Mouse (Mus musculus) monocyte, adult 5-6 weeks (primary cell): Measurements from ENCODE around the gene Rap1gds1. TPM values are rescaled to one million over a fixed set of nuclear protein-coding genes. Genes with fewer than 3 reads are reported as not detected.
A peak's percentile ranks its signal among the peaks of the same experiment; 100 is the strongest.

Experiments used
- ATAC-seq: fragments of 153-309, 156-312 bp; replicated peaks from 2 replicates; pipeline ENCODE4 v1.8.0; 2017; ENCODE audit warnings: mild to moderate bottlenecking; ENCODE audit not compliant: low TSS enrichment, insufficient number of reproducible peaks, severe bottlenecking, poor library complexity, low FRiP score
- total RNA-seq: library from RNA; stranded (forward); fragments of 200-1000, 200-491, 200-594 nt; gene quantifications from 3 replicates; pipeline ENCODE4 v1.2.3, GENCODE M21; 2017

Rap1gds1 gene
- 57.7 to 83.7 TPM (median 58.3 TPM) in 3 replicates for total RNA-seq

DNA sequence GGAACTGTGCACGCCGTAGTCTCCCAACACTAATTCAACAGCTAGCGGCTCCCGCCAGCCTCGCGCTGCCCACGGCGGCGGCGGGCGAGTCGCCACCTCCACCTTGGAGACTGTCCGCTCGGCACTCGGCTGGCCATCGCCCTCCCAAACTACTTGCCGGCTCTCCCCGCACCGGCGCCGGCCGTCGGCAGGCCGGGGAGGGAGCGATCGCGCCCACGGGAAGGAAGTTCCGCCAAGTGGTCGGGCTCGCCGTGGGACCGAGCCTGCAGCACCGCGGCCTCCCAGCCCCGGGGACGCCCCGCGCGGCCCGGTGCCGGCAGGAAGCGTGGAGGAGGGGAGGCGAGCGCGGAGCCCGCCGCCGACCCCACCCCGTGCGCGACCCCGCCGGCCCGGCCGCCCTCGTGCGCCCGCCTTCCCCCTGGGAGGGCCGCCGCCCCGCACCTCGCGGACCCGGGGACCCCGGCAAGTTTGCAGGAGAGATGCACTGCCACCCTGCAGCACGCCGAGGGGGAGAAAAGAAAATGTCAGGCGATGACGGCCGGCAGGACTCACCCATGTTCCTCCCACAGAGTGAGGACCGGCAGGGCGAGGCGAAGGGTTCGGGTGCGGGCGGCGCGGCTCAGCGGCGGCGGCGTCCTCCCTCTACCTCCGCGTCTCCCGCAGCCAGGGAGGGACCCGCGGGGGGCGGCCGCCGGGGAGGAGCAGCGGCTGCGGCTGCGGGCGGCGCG lies at the start of gene Rap1gds1:
TSS of gene Rap1gds1 (minus strand) at position 718 of the 728 bp plus-strand sequence.
- ATAC-seq = no peak

- ATAC-seq = no peak
Observed at GRCm38 (mm10) chr3:139118446-139118845, 43.4 kb upstream of the Rap1gds1 start.

DNA sequence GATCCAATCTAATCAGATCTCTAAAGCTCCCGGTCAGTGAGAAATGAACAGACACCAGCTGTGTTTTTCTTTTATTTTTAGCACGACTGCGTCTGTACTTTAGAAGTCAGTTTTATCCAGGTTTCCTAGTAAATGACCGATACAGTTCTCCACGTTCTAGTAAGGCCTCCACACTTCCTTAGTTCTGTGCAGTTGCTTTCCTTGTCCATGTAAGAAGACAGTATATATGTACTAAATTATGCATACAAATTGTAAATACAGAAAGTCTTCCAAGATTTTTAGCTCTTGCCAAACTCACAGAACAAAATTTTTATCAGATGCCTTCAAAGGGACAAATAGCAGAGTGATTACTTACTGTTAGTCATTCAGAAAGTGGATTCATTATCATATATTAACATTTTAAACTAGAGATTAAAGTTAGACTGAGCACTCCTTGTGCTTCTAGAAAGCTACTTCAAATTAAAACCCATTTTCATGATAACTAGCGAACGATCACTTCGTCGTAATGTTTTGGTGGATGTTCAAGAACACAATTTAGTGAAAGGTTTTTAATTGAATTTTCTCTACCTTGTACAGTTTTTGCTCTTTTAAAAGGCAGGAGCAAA lies 41.8 kb upstream of the Rap1gds1 start:
- no peak for ATAC-seq

DNA sequence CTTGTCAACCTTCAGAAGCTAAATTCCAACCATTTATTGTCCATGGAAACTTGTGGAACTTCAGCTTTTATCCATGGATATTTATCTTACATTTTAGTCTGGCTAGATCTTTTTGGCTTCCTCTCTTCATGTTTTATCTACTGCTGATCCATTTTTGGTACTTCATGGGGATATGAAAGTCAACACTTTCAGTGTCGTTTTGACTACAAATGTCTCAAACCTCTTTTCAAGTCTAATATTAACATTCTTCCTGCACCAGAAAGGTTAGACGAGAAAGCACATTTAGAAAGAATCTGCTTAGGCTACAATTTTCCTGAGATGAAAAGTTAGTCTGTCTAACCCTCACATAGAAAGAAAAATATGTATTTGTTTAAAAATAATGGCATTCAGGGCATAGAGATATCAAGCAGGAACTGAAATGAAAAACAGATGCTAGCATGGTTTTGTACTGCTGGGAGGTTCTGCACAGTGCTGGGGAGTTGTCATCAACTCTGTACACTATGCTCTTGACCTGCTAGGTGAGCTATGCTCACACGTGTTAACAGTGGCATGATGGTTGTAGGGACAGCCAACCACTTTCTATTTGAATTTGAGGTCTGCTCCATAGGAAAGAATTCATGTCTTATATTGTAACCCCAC lies 37.5 kb upstream of the Rap1gds1 start:
- ATAC-seq = no peak

DNA sequence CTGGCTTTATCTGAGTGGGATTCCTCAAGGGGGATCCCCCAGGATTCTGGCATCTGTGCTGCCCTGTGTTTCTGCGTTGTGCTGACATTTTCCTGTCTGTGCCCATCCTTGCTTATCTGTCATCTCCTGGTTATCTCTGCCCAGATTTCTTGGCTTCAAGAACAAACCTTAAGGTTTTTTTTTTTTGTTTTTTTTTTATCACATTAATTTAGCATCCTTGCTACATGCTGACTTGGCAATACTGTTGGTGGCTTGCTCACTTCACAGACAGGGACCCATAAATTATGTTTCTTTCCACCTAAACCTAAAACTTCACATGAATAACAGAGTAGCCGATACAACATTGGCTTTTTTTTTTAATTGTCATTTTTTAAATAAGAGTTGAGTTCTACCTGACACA lies 36.9 kb upstream of the Rap1gds1 start:
- ATAC-seq = no peak

GRCm38 (mm10) chr3:139108176-139108575 lies 33.2 kb upstream of the Rap1gds1 start:
- ATAC-seq = no peak

- ATAC-seq = no peak
Observed at GRCm38 (mm10) chr3:139103914-139104313, 28.9 kb upstream of the Rap1gds1 start.

DNA sequence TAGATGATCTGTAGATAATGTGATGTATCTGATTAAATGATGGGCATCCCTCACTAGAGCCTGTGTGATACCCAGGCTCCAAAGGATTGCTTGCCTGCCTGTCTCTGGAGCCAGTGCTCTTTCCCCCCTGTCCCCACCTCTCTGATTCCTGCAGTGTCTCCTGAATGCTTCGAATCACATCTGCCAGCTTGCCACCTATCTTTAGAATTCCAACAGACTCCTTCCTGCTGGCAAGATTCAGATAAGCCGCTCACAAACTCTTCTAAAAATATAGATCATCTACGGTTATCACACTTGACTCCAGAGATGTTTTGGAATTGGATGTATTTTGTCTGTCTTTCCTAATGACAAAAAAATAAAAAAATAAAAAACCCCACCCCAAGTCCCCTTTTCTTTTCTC lies 28.3 kb upstream of the Rap1gds1 start:
- no peak for ATAC-seq

DNA sequence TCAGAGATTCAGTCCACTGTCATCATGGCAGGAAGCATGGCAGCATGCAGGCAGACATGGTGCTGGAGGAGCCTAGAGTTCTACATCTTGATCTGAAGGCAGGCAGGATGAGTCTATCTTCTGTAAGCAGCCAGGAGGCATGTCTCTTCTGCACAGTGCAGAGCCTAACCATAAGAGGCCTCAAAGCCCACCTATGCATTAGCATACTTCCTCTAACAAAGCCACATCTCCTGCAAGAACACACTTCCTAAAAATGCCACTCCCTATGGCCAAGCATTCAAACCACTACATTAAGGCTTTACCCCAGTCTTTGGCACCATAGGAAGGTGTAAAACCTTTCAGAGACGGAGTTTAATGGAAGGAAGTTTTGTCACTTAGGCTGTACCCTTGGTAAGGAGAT lies 26.9 kb upstream of the Rap1gds1 start:
- ATAC-seq = no peak

GRCm38 (mm10) chr3:139099284-139099683 lies 24.3 kb upstream of the Rap1gds1 start:
- ATAC-seq = no peak

DNA sequence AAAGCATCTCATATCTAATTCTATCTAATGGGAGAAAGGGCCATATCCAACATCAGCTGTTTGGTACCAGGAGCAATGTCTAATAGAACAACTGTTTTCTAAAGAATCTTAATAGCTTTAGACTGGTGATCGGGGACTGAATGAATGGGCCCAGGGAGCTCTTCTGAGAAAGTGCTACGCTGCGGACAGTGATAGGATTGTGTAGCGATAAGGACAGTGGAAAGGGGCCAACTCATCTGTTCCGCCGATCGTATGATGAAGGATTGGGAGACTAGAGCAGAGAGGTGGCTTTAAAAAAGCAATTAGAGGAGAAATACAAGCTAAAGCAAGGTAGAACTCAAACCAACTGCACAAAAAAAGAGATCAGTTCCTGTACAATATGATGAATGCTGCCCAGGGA lies 20.9 kb upstream of the Rap1gds1 start:
- no peak for ATAC-seq

- no peak for ATAC-seq
Observed at GRCm38 (mm10) chr3:139088526-139088925, 13.5 kb upstream of the Rap1gds1 start.

DNA sequence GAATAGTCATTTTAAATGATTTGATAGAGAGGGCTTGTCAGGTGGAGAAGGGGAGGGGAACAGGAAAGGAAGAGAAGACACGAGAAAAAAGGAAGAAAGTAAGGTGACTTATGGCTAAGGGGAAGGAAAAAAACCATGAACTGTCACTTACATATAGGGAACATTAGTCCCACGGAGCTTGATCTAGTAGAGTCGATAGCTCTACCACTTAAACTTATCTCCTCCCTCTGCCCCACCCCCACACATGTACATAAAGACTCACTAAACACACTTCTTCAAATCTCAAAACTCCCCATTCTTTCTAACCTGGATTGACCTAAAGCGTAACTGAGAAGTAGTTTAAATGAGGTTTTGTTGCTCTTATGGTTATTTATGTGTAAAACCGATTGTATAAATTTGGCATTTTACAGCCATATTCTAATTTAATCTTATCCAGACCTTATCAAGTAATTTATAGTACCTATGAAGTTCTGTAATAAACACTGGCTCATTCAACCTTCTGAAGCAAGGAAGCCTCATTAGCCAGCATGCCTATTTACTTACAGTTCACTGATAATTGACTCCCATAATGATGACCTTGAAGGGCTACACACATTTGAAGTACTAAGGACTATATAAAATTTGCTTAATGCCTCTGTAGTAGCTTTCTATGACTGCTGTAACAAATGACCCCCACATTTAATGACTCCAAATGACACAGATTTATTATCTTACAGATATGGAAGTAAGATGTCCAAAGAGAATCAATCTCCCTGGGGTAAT lies 9.0 kb upstream of the Rap1gds1 start:
- no peak for ATAC-seq

DNA sequence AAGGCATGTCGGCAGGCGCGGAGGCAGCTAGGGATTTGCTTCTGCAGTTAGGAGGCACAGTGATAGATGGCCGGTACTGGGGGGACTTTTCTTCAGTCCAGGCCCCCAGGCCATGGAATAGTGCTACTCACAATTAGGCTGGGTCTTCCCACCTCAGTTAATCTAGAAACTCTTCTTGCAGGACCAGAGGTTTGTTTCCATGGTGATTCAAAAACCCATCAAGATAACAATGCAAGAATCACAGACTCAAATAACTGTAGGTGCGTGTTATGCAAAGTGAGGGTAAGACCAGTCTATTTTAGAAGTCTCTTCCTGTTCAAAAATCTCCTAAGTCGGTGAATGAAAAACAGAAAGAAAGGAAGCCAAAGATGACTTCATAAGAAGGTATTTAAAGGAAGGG lies 4.8 kb upstream of the Rap1gds1 start:
- ATAC-seq = no peak

DNA sequence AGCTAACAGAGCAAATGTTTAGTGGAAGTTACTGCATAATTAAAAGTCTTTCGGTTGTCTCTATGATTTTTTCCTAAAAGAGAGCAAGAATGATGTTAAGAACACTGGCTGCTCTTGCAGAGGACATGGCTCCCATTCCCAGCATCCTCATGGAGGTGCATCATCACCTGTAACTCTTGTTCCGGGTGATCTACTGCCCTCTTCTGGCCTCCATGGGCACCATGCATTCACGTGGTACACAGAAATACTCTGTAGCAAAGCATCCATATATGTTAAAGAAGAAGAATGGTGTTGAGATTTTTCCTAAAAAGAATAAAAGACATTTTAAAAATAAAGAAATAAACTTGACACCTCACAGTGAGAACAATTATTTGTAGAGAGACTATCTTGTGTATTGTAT lies 3.0 kb upstream of the Rap1gds1 start:
- no peak for ATAC-seq

GRCm38 (mm10) chr3:139076059-139076455 lies 1.1 kb upstream of the Rap1gds1 start:
- ATAC-seq = no peak

DNA sequence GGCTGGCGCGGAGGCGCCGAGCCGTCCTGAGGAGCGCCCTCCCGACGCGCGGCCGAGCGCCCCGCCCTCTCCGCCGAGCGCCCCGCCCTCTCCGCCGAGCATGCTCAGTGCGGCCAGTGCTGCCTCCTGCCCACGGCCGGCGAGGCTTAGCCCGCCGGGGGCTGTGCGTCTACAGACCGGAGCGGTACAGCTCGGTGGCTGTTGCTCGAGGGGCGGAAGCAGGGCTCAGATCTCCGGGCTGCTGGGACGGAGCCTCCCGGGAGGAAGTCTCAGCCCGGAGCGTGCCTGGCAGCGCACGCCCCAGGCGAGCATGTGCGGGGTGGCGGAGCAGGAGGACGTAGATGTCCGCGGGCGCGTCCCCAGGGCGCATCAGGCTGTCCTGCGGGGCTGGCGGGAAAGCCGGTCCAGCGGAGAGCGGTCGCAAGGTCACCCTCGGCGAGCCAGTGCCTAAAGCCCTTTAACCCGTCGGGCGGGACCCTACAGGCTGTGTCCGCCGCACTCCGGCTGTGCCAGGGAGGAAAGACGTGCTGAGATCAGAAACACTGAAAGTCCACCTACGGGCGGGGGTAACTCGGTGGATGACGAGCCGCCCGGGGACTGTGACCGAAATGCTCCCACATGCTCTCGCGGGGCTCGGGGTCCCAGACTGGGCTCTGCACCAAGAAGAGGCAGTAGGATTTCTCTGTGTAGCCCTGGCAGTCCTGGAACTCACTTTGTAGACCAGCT lies 495 bp upstream of the Rap1gds1 start:
- peak; percentile 60 for ATAC-seq

DNA sequence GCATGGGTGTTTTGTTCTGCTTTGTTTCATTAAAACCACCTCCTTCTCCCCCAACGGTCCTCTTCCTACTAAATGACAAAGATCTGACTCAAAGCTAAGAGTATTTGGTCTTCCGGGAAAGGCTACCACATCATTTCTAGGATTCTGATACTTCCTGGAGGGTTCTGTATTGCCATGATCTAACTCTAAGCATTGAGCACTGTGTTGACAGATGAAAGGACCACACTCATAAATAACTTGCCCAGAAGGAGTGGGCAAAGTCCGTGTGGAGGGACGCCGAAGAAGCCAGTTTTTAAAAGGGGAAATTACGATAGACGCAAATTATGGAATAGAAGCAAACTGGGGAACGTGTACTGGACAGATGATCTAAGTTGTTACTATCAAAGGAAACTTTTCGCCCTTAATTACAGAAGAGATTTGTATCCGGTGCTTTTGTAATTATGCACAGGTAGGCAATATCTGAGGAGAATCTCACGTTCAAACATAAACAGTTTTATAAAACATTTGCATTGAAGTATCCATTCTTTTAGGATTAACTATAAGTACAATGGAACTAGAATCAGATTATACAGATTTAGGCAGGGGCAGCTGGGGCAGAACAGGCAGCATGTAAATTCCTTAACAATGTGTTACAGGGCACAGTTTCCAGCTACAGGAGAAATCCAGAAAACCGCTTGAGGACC lies 1.1 kb downstream of the Rap1gds1 start:
- ATAC-seq = no peak
